Mouse (Mus musculus): ENCODE data around the gene Itgax.

- TF ChIP-seq POLR2A (IDR thresholded peaks at IDR 0.05; ENCODE audit: low read depth, low read length) (no peak), CTCF (IDR thresholded peaks at IDR 0.05; ENCODE audit: extremely low read depth, insufficient read length, insufficient replicate concordance, low read depth, low read length) (no peak)
These were observed 50.8 kb downstream of the Itgax start for GRCm38 (mm10) chr7:128180126-128180525.
